Mouse (Mus musculus) limb, embryonic 14.5 days (tissue): Measurements from ENCODE around the gene Osgepl1. TPM values are rescaled to one million over a fixed set of nuclear protein-coding genes. Genes with fewer than 3 reads are reported as not detected.
"Not testable (repeated sequence)": the region's sequence is repeated elsewhere in the genome, so short reads cannot be mapped to it uniquely, and the experiment has no call there.

ENCODE experiments used
- ATAC-seq: fragments of 200-750 bp; cut with Nextera tagmentation; 2 replicates; pipeline ENCODE4 v1.8.0; 2017; ENCODE audit warnings: low read depth, moderate number of reproducible peaks, moderate TSS enrichment; ENCODE audit not compliant: low FRiP score
- DNase-seq: peaks from one replicate; pipeline ENCODE4 v3.0.0-alpha.2; 2015; ENCODE audit warnings: low spot score
- H3K27ac ChIP-seq: fragments of 300-500 bp; sonication (generic); replicated peaks from 2 replicates; pipeline ENCODE4 v1.5.1; 2014; ENCODE audit warnings: low read depth, mild to moderate bottlenecking, low read length, moderate library complexity, mixed read lengths
- H3K27me3 ChIP-seq: fragments of 300-500 bp; sonication (generic); 2 replicates; pipeline ENCODE4 v1.6.1; 2014; ENCODE audit warnings: low read length, mixed read lengths; ENCODE audit not compliant: control insufficient read depth, insufficient read depth
- H3K36me3 ChIP-seq: fragments of 300-500 bp; sonication (generic); 2 replicates; pipeline ENCODE4 v1.6.1; 2014; ENCODE audit warnings: mild to moderate bottlenecking, low read length, moderate library complexity, mixed read lengths; ENCODE audit not compliant: control insufficient read depth, insufficient read depth
- H3K4me1 ChIP-seq: fragments of 300-500 bp; sonication (generic); 2 replicates; pipeline ENCODE4 v1.6.1; 2014; ENCODE audit warnings: antibody characterized with exemption, low read length, mixed read lengths; ENCODE audit not compliant: control insufficient read depth, insufficient read depth
- H3K4me2 ChIP-seq: fragments of 300-500 bp; sonication (generic); replicated peaks from 2 replicates; pipeline ENCODE4 v1.6.1; 2014; ENCODE audit warnings: low read depth, mild to moderate bottlenecking, low read length, moderate library complexity; ENCODE audit not compliant: severe bottlenecking
- H3K4me3 ChIP-seq: fragments of 300-500 bp; sonication (generic); replicated peaks from 2 replicates; pipeline ENCODE4 v1.5.1; 2014; ENCODE audit warnings: low read length
- H3K9ac ChIP-seq: fragments of 300-500 bp; sonication (generic); 2 replicates; pipeline ENCODE4 v1.6.1; 2014; ENCODE audit warnings: mild to moderate bottlenecking, low read depth, low read length, moderate library complexity; ENCODE audit not compliant: severe bottlenecking
- H3K9me3 ChIP-seq: fragments of 300-500 bp; sonication (generic); 2 replicates; pipeline ENCODE4 v1.6.1; 2016; ENCODE audit warnings: low read length; ENCODE audit not compliant: control insufficient read depth
- POLR2A ChIP-seq: fragments of 200-500 bp; IDR thresholded peaks from 2 replicates; pipeline ENCODE4 v1.8.0; 2012; ENCODE audit warnings: inconsistent platforms, mild to moderate bottlenecking, moderate library complexity, borderline replicate concordance; ENCODE audit not compliant: insufficient read depth, insufficient read length; ENCODE audit errors: extremely low read depth
- WGBS: fragments of 180-500 bp; shearing (Covaris S2); extraction: QIAGEN DNeasy Blood & Tissue Kit; methylation state at CpG from one replicate; pipeline ENCODE4 v1.1.7; 2014; 5-methylcytosine and 5-hydroxymethylcytosine counted together
- polyA plus RNA-seq, 2 experiments: library from polyadenylated mRNA; depleted of rRNA in 1 of 2; stranded (reverse) in 1 of 2; unstranded in 1 of 2; fragments of >200 nt; fragmentation: Nextera tagmentation in 1 of 2; extraction: Ambion mirVana in 1 of 2; gene quantifications; 2 replicates each; pipeline versions ENCODE4 v1.2.1 to v1.2.3; 2012 to 2014

Osgepl1 gene
- polyA plus RNA-seq, 2 experiments: 16.0 to 19.1 TPM

GRCm38 (mm10) chr1:53324827-53325494, 11.5 kb downstream of the Osgepl1 start:
- Histone ChIP-seq H3K9ac (no peak overlapping the region), H3K27ac (no peak overlapping the region), H3K9me3 (no peaks in the 10 kb centered on the region), H3K36me3 (peaks cover 3% of the 10 kb centered on the region; the same call in 1 of the 2 replicates), H3K4me1 (no peaks in the 10 kb centered on the region), H3K4me2 (no peak overlapping the region), H3K4me3 (no peak overlapping the region), H3K27me3 (no peaks in the 10 kb centered on the region)
- no peak for TF ChIP-seq POLR2A
- DNase-seq (no peak), ATAC-seq (no peak)
- WGBS: 92% methylated on average over 5 of the region's 5 CpGs

GRCm38 (mm10) chr1:53333527-53333926, 20.1 kb downstream of the Osgepl1 start:
- not testable (repeated sequence) for H3K4me3 ChIP-seq, H3K4me2 ChIP-seq, H3K4me1 ChIP-seq, H3K27me3 ChIP-seq, H3K27ac ChIP-seq, ATAC-seq, H3K9me3 ChIP-seq, H3K36me3 ChIP-seq, H3K9ac ChIP-seq, DNase-seq
- WGBS: 88% methylated on average over 5 of the region's 5 CpGs

DNA sequence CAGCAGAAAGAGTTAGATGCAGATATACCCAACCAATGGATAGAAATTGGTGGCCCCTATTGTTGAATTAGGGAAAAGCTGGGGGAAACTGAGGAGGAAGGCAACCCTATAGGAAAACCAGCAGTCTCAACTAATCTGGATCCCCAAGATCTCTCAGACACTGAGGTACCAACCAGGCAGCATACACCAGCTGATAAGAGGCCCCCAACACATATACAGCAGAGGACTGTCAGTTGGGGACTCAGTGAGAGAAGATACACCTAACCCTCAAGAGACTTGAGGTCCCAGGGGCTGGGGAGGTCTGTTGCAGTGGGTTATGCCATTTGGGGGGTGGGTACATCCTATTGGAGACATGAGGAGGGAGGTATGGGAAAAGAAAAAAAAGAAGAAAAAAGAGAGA, 22.0 kb downstream of the Osgepl1 start:
- no peaks in the 10 kb centered on the region for H3K9me3 ChIP-seq
- no peaks in the 10 kb centered on the region for H3K27me3 ChIP-seq
- no peak overlapping the region for H3K27ac ChIP-seq
- H3K36me3 ChIP-seq: no peaks in the 10 kb centered on the region
- no peak for TF ChIP-seq POLR2A
- no peak overlapping the region for H3K4me3 ChIP-seq
- DNase-seq (no peak), ATAC-seq (no peak)
- no peak overlapping the region for H3K4me2 ChIP-seq
- no peak overlapping the region for H3K9ac ChIP-seq
- H3K4me1 ChIP-seq: no peaks in the 10 kb centered on the region

GRCm38 (mm10) chr1:53337403-53337802, 24.0 kb downstream of the Osgepl1 start:
- H3K27ac ChIP-seq, H3K4me3 ChIP-seq, H3K9ac ChIP-seq, DNase-seq, H3K4me1 ChIP-seq, ATAC-seq, H3K9me3 ChIP-seq, H3K36me3 ChIP-seq, H3K4me2 ChIP-seq, H3K27me3 ChIP-seq: not testable (repeated sequence)
- WGBS: 73% methylated on average over 2 of the region's 2 CpGs

GRCm38 (mm10) chr1:53341071-53341470, 27.6 kb downstream of the Osgepl1 start:
- no peaks in the 10 kb centered on the region; the same call in 1 of the 2 replicates for H3K9me3 ChIP-seq
- WGBS: 97% methylated on average over 2 of the region's 2 CpGs
- H3K9ac ChIP-seq: no peak overlapping the region
- ATAC-seq: no peak
- H3K27ac ChIP-seq: no peak overlapping the region
- TF ChIP-seq POLR2A: no peak
- H3K4me2 ChIP-seq: no peak overlapping the region
- DNase-seq: no peak
- H3K4me3 ChIP-seq: no peak overlapping the region
- H3K27me3 ChIP-seq: no peaks in the 10 kb centered on the region
- no peaks in the 10 kb centered on the region for H3K4me1 ChIP-seq
- H3K36me3 ChIP-seq: peaks cover 38% of the 10 kb centered on the region
